Mouse (Mus musculus) liver, embryonic 16.5 days (tissue): ENCODE measurements at regions not wholly inside any gene's neighbourhood (a gene's known extent, or its start where the extent isn't known, plus 50 kb on each side); places are given as distances from the start of the nearest gene placed in this dataset.

ENCODE experiments used
- ATAC-seq: fragments of 200-750 bp; cut with Nextera tagmentation; 2 replicates; pipeline ENCODE4 v1.8.0; 2017; ENCODE audit warnings: low read depth, mild to moderate bottlenecking, moderate number of reproducible peaks, moderate library complexity
- H3K27ac ChIP-seq: fragments of 300-500 bp; sonication (generic); 2 replicates; pipeline ENCODE4 v1.5.1; 2014; ENCODE audit warnings: mild to moderate bottlenecking, low read length
- H3K27me3 ChIP-seq: fragments of 300-500 bp; sonication (generic); 2 replicates; pipeline ENCODE4 v1.6.1; 2014; ENCODE audit warnings: low read depth, low read length, mixed read lengths; ENCODE audit not compliant: control insufficient read depth, insufficient read depth
- H3K36me3 ChIP-seq: fragments of 300-500 bp; sonication (generic); 2 replicates; pipeline ENCODE4 v1.6.1; 2014; ENCODE audit warnings: mild to moderate bottlenecking; ENCODE audit not compliant: control insufficient read depth, insufficient read depth
- H3K4me1 ChIP-seq: fragments of 300-500 bp; sonication (generic); 2 replicates; pipeline ENCODE4 v1.6.1; 2014; ENCODE audit warnings: low read depth, low read length, mixed read lengths; ENCODE audit not compliant: control insufficient read depth
- H3K4me2 ChIP-seq: fragments of 300-500 bp; sonication (generic); 2 replicates; pipeline ENCODE4 v1.6.1; 2014; ENCODE audit warnings: low read depth, low read length, mixed read lengths
- H3K4me3 ChIP-seq: fragments of 300-500 bp; sonication (generic); 2 replicates; pipeline ENCODE4 v1.5.1; 2014; ENCODE audit warnings: low read depth, mild to moderate bottlenecking, low read length
- H3K9ac ChIP-seq: fragments of 300-500 bp; sonication (generic); 2 replicates; pipeline ENCODE4 v1.6.1; 2014; ENCODE audit warnings: low read depth, low read length
- H3K9me3 ChIP-seq: fragments of 300-500 bp; sonication (generic); replicated peaks from 2 replicates; pipeline ENCODE4 v1.6.1; 2016; ENCODE audit warnings: low read length; ENCODE audit not compliant: control insufficient read depth
- WGBS: fragments of 180-500 bp; shearing (Covaris S2); extraction: QIAGEN DNeasy Blood & Tissue Kit; methylation state at CpG from one replicate; pipeline ENCODE4 v1.1.7; 2014; ENCODE audit not compliant: insufficient replicate concordance; 5-methylcytosine and 5-hydroxymethylcytosine counted together

- Histone ChIP-seq H3K9me3 (no peaks in the 10 kb centered on the region), H3K4me3 (no peak overlapping the region), H3K27ac (no peak overlapping the region), H3K36me3 (no peaks in the 10 kb centered on the region), H3K27me3 (no peaks in the 10 kb centered on the region), H3K4me1 (no peaks in the 10 kb centered on the region), H3K9ac (no peak overlapping the region), H3K4me2 (no peak overlapping the region)
- no peak for ATAC-seq
- WGBS, result 61% methylated on average over 11 of the region's 11 CpGs
Measured at GRCm38 (mm10) chr6:117405589-117406311, 237.4 kb downstream of the Cxcl12 start.

- Histone ChIP-seq H3K4me3 (no peak overlapping the region), H3K9ac (no peak overlapping the region), H3K27me3 (no peaks in the 10 kb centered on the region), H3K4me2 (no peak overlapping the region), H3K9me3 (no peaks in the 10 kb centered on the region), H3K36me3 (no peaks in the 10 kb centered on the region), H3K4me1 (no peaks in the 10 kb centered on the region), H3K27ac (no peak overlapping the region)
- ATAC-seq, result no peak
- 72% methylated on average over 4 of the region's 4 CpGs for WGBS
Measured at GRCm38 (mm10) chr6:117406312-117406595, 237.9 kb downstream of the Cxcl12 start.

- Histone ChIP-seq H3K4me2 (no peak overlapping the region), H3K36me3 (no peaks in the 10 kb centered on the region), H3K9ac (no peak overlapping the region), H3K4me1 (no peaks in the 10 kb centered on the region), H3K4me3 (no peak overlapping the region), H3K27me3 (no peaks in the 10 kb centered on the region), H3K27ac (no peak overlapping the region), H3K9me3 (no peaks in the 10 kb centered on the region)
- WGBS, result 39% methylated on average over 9 of the region's 9 CpGs
- ATAC-seq, result no peak
Measured at GRCm38 (mm10) chr6:117406757-117407156, 238.4 kb downstream of the Cxcl12 start.

GRCm38 (mm10) chr6:117407206-117407858, 239.0 kb downstream of the Cxcl12 start:
- H3K27me3 ChIP-seq, result no peaks in the 10 kb centered on the region
- H3K4me3 ChIP-seq, result no peak overlapping the region
- no peak for ATAC-seq
- H3K9me3 ChIP-seq, result no peaks in the 10 kb centered on the region
- H3K4me2 ChIP-seq, result no peak overlapping the region
- H3K4me1 ChIP-seq, result no peaks in the 10 kb centered on the region
- no peak overlapping the region for H3K27ac ChIP-seq
- no peak overlapping the region for H3K9ac ChIP-seq
- H3K36me3 ChIP-seq, result no peaks in the 10 kb centered on the region
- WGBS, result 65% methylated on average over 15 of the region's 15 CpGs

- H3K27me3 ChIP-seq, result no peaks in the 10 kb centered on the region
- ATAC-seq, result no peak
- no peaks in the 10 kb centered on the region for H3K4me1 ChIP-seq
- H3K4me2 ChIP-seq, result no peak overlapping the region
- H3K9ac ChIP-seq, result no peak overlapping the region
- no peak overlapping the region for H3K4me3 ChIP-seq
- no peaks in the 10 kb centered on the region for H3K36me3 ChIP-seq
- WGBS, result 78% methylated on average over 5 of the region's 5 CpGs
- H3K9me3 ChIP-seq, result no peaks in the 10 kb centered on the region
- no peak overlapping the region for H3K27ac ChIP-seq
Measured at GRCm38 (mm10) chr6:117407953-117408352, 239.6 kb downstream of the Cxcl12 start.

GRCm38 (mm10) chr6:117408971-117409783, 240.8 kb downstream of the Cxcl12 start:
- no peaks in the 10 kb centered on the region for H3K36me3 ChIP-seq
- no peak for ATAC-seq
- H3K4me3 ChIP-seq, result no peak overlapping the region
- H3K27me3 ChIP-seq, result no peaks in the 10 kb centered on the region
- H3K9me3 ChIP-seq, result no peaks in the 10 kb centered on the region
- no peaks in the 10 kb centered on the region for H3K4me1 ChIP-seq
- no peak overlapping the region for H3K27ac ChIP-seq
- 60% methylated on average over 11 of the region's 11 CpGs for WGBS
- no peak overlapping the region for H3K9ac ChIP-seq
- H3K4me2 ChIP-seq, result no peak overlapping the region

GRCm38 (mm10) chr6:117414926-117415325, 246.6 kb downstream of the Cxcl12 start:
- Histone ChIP-seq H3K9me3 (no peaks in the 10 kb centered on the region), H3K9ac (no peak overlapping the region), H3K4me2 (no peak overlapping the region), H3K4me3 (no peak overlapping the region), H3K27ac (no peak overlapping the region), H3K36me3 (no peaks in the 10 kb centered on the region), H3K27me3 (no peaks in the 10 kb centered on the region; the same call in 1 of the 2 replicates), H3K4me1 (no peaks in the 10 kb centered on the region)
- ATAC-seq, result no peak
- 49% methylated on average over 5 of the region's 5 CpGs for WGBS

GRCm38 (mm10) chr6:117415901-117416300, 247.6 kb downstream of the Cxcl12 start:
- Histone ChIP-seq H3K4me3 (no peak overlapping the region), H3K4me2 (no peak overlapping the region), H3K9ac (no peak overlapping the region), H3K36me3 (no peaks in the 10 kb centered on the region), H3K9me3 (no peaks in the 10 kb centered on the region), H3K4me1 (no peaks in the 10 kb centered on the region), H3K27me3 (no peaks in the 10 kb centered on the region; the same call in 1 of the 2 replicates), H3K27ac (no peak overlapping the region)
- WGBS, result 58% methylated on average over 6 of the region's 6 CpGs
- ATAC-seq, result no peak

GRCm38 (mm10) chr6:117416461-117416860, 248.1 kb downstream of the Cxcl12 start:
- no peak overlapping the region for H3K4me2 ChIP-seq
- H3K27me3 ChIP-seq, result no peaks in the 10 kb centered on the region; the same call in 1 of the 2 replicates
- no peak overlapping the region for H3K27ac ChIP-seq
- WGBS, result 60% methylated on average over 5 of the region's 5 CpGs
- ATAC-seq, result no peak
- H3K9ac ChIP-seq, result no peak overlapping the region
- H3K9me3 ChIP-seq, result no peaks in the 10 kb centered on the region
- no peaks in the 10 kb centered on the region for H3K36me3 ChIP-seq
- no peak overlapping the region for H3K4me3 ChIP-seq
- H3K4me1 ChIP-seq, result no peaks in the 10 kb centered on the region
